Mouse (Mus musculus) embryo, embryonic 9.5 days (tissue): ENCODE measurements around the gene Sar1a.

ENCODE experiments used
- DNase-seq: peaks from one replicate; pipeline ENCODE4 v3.0.0-alpha.2; 2017; ENCODE audit errors: extremely low spot score

Gene Sar1a

GRCm38 (mm10) chr10:61679545-61679944, 554 bp upstream of the Sar1a start:
- no peak for DNase-seq

- DNase-seq, result no peak
These were observed 9.3 kb downstream of the Sar1a start for GRCm38 (mm10) chr10:61689405-61689804.

- DNase-seq, result no peak
These were observed 13.5 kb downstream of the Sar1a start for GRCm38 (mm10) chr10:61693563-61693962.

GRCm38 (mm10) chr10:61694870-61695670, 15.0 kb downstream of the Sar1a start, which contains the start of gene Tysnd1:
Tysnd1 (plus strand) TSS chr10:61695514.
- DNase-seq, result peak; percentile 92

- DNase-seq, result peak; percentile 28
These were observed 15.8 kb downstream of the Sar1a start for GRCm38 (mm10) chr10:61695703-61696559.

GRCm38 (mm10) chr10:61696560-61696823, 16.4 kb downstream of the Sar1a start:
- DNase-seq, result no peak

GRCm38 (mm10) chr10:61697028-61697427, 16.9 kb downstream of the Sar1a start:
- no peak for DNase-seq

- DNase-seq, result no peak
These were observed 24.6 kb downstream of the Sar1a start for GRCm38 (mm10) chr10:61704663-61705062.

- DNase-seq, result no peak
These were observed 26.6 kb downstream of the Sar1a start for GRCm38 (mm10) chr10:61706412-61707375.

GRCm38 (mm10) chr10:61713601-61714000, 33.5 kb downstream of the Sar1a start:
- no peak for DNase-seq

- no peak for DNase-seq
These were observed 34.0 kb downstream of the Sar1a start for GRCm38 (mm10) chr10:61714146-61714545.

- peak; percentile 81 for DNase-seq
These were observed 34.8 kb downstream of the Sar1a start, which contains the start of gene Aifm2 for GRCm38 (mm10) chr10:61714771-61715461. Aifm2 (plus strand) TSS chr10:61715263.

- DNase-seq, result no peak
These were observed 35.4 kb downstream of the Sar1a start for GRCm38 (mm10) chr10:61715462-61715837.

GRCm38 (mm10) chr10:61715996-61716864, 36.1 kb downstream of the Sar1a start:
- no peak for DNase-seq

GRCm38 (mm10) chr10:61717406-61718296, 37.6 kb downstream of the Sar1a start:
- no peak for DNase-seq

GRCm38 (mm10) chr10:61720331-61720730, 40.2 kb downstream of the Sar1a start:
- no peak for DNase-seq

GRCm38 (mm10) chr10:61722215-61722614, 42.1 kb downstream of the Sar1a start:
- DNase-seq, result no peak

- no peak for DNase-seq
These were observed 43.2 kb downstream of the Sar1a start for GRCm38 (mm10) chr10:61723271-61723670.

- no peak for DNase-seq
These were observed 49.1 kb downstream of the Sar1a start for GRCm38 (mm10) chr10:61729181-61729580.
